15 mouse cellular contexts compared by ENCODE assay signal in the genomic region with DNA sequence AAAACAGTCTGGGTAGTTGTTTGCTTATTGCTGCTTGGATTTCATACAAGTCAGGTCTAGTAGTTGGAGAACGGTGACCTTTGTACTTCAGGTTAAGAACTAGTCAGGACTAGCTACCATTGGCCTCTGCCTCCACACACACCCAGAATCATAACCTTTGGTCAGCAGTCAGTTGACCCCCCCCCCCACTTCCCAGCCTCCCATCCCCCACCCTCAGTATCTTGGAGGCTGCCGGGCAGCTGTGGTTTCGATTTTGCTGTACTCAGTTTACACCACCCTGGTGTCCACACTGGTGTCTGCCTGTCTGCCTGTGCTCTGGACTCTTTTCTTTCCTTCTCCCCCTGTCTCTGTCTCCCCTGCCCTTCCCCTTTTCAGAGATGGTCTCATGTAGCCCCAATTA.
DNase-seq lines count a peak whose midpoint lies in the region; ATAC-seq and TF ChIP-seq lines count a peak whose summit lies in the region.
"Had no signal": no experiment of that assay in that cellular context is flagged by ENCODE, and none has a peak within 500 bp of the region (broad histone marks: within the 10 kb centered on the region; RNA-seq: fewer than 3 reads in every experiment).

No protein-coding gene starts in this region.

- no peak overlapping the region for H3K4me2 ChIP-seq in hindbrain, postnatal 0 days (ENCODE audit: low read depth, low read length)
- no peak overlapping the region for H3K4me2 ChIP-seq in kidney, embryonic 16.5 days (replicated peaks; ENCODE audit: low read depth, low read length)
- H3K4me2 ChIP-seq in liver, embryonic 12.5 days = 0 out of 2 replicates have a peak overlapping the region, but pooled peaks have one; percentile 16
- no peak overlapping the region for H3K4me2 ChIP-seq in stomach, postnatal 0 days (replicated peaks; ENCODE audit: low read depth)
- H3K4me2 ChIP-seq: midbrain, embryonic 12.5 days had no signal

- no peaks in the 10 kb centered on the region for H3K27me3 ChIP-seq in hindbrain, embryonic 10.5 days (ENCODE audit: insufficient read depth, poor library complexity, severe bottlenecking)
- no peaks in the 10 kb centered on the region for H3K27me3 ChIP-seq in hindbrain, postnatal 0 days (ENCODE audit: insufficient read depth, low read length)
- no peaks in the 10 kb centered on the region for H3K27me3 ChIP-seq in kidney, embryonic 16.5 days (ENCODE audit: insufficient read depth, low read length)
- H3K27me3 ChIP-seq in liver, embryonic 12.5 days (replicated peaks) = no peaks in the 10 kb centered on the region
- H3K27me3 ChIP-seq in stomach, postnatal 0 days (ENCODE audit: control insufficient read depth, insufficient read depth, low read length) = no peaks in the 10 kb centered on the region
- H3K27me3 ChIP-seq in embryonic facial prominence, embryonic 10.5 days (replicated peaks; ENCODE audit: low read depth, poor library complexity, severe bottlenecking) = no peaks in the 10 kb centered on the region
- H3K27me3 ChIP-seq: midbrain, embryonic 12.5 days; Patski had no signal

- whole genome bisulfite sequencing in hindbrain, embryonic 10.5 days = 75% methylated on average over 3 of the region's 3 CpGs
- WGBS in hindbrain, postnatal 0 days = 75% methylated on average over 3 of the region's 3 CpGs
- WGBS in kidney, embryonic 16.5 days = 45% methylated on average over 3 of the region's 3 CpGs
- 50% methylated on average over 3 of the region's 3 CpGs for WGBS in liver, embryonic 12.5 days (ENCODE audit: insufficient replicate concordance)
- 31% methylated on average over 3 of the region's 3 CpGs for WGBS in stomach, postnatal 0 days
- 41% methylated on average over 3 of the region's 3 CpGs for WGBS in embryonic facial prominence, embryonic 10.5 days

- peaks cover 17% of the 10 kb centered on the region for H3K4me1 ChIP-seq in hindbrain, embryonic 10.5 days (replicated peaks)
- H3K4me1 ChIP-seq in hindbrain, postnatal 0 days (ENCODE audit: insufficient read depth, low read length) = no peaks in the 10 kb centered on the region
- H3K4me1 ChIP-seq in kidney, embryonic 16.5 days (ENCODE audit: insufficient read depth, low read length) = peaks cover 7% of the 10 kb centered on the region; the same call in 1 of the 2 replicates
- H3K4me1 ChIP-seq in liver, embryonic 12.5 days = peaks cover 25% of the 10 kb centered on the region; the same call in 1 of the 2 replicates
- no peaks in the 10 kb centered on the region for H3K4me1 ChIP-seq in stomach, postnatal 0 days (replicated peaks; ENCODE audit: control insufficient read depth, insufficient read depth)
- peaks cover 23% of the 10 kb centered on the region for H3K4me1 ChIP-seq in embryonic facial prominence, embryonic 10.5 days

- no peak overlapping the region for H3K27ac ChIP-seq in hindbrain, embryonic 10.5 days
- no peak overlapping the region for H3K27ac ChIP-seq in hindbrain, postnatal 0 days
- 0 out of 2 replicates have a peak overlapping the region, but pooled peaks have one; percentile 27 for H3K27ac ChIP-seq in kidney, embryonic 16.5 days (ENCODE audit: low read length)
- H3K27ac ChIP-seq in liver, embryonic 12.5 days = 0 out of 2 replicates have a peak overlapping the region, but pooled peaks have one; percentile 21
- peak overlapping the region; percentile 58; the same call in 1 of the 2 replicates for H3K27ac ChIP-seq in stomach, postnatal 0 days (replicated peaks)
- H3K27ac ChIP-seq in embryonic facial prominence, embryonic 10.5 days (replicated peaks) = no peak overlapping the region
- H3K27ac ChIP-seq: heart, adult 2 months; midbrain, embryonic 12.5 days had no signal

- DNase-seq in hindbrain, embryonic 10.5 days (ENCODE audit: low spot score) = peak; percentile 19
- no peak for DNase-seq in hindbrain, postnatal 0 days (ENCODE audit: low spot score)
- peak; percentile 59 for DNase-seq in stomach, postnatal 0 days (ENCODE audit: low spot score)
- DNase-seq in heart, postnatal 10 days = no peak
- DNase-seq in heart, adult 9 months (ENCODE audit: low spot score in 2 of 2) = no peak
- no peak for DNase-seq in embryonic facial prominence, embryonic 10.5 days (ENCODE audit: low spot score)
- DNase-seq: cerebellum, adult 18-20 months; embryo, embryonic 11 days; heart, adult 2 months; right cerebral cortex, postnatal 14 days had no signal

- H3K9me3 ChIP-seq in hindbrain, embryonic 10.5 days = no peaks in the 10 kb centered on the region
- no peaks in the 10 kb centered on the region for H3K9me3 ChIP-seq in hindbrain, postnatal 0 days (ENCODE audit: low read length)
- no peaks in the 10 kb centered on the region for H3K9me3 ChIP-seq in kidney, embryonic 16.5 days (ENCODE audit: low read length)
- no peaks in the 10 kb centered on the region for H3K9me3 ChIP-seq in liver, embryonic 12.5 days (replicated peaks)
- no peaks in the 10 kb centered on the region for H3K9me3 ChIP-seq in stomach, postnatal 0 days (ENCODE audit: control insufficient read depth, low read length)
- H3K9me3 ChIP-seq in embryonic facial prominence, embryonic 10.5 days = no peaks in the 10 kb centered on the region
- H3K9me3 ChIP-seq: midbrain, embryonic 12.5 days had no signal

- H3K4me3 ChIP-seq in hindbrain, embryonic 10.5 days = no peak overlapping the region
- H3K4me3 ChIP-seq in hindbrain, postnatal 0 days (ENCODE audit: low read length) = no peak overlapping the region
- no peak overlapping the region for H3K4me3 ChIP-seq in kidney, embryonic 16.5 days (ENCODE audit: low read length)
- no peak overlapping the region for H3K4me3 ChIP-seq in liver, embryonic 12.5 days
- no peak overlapping the region for H3K4me3 ChIP-seq in stomach, postnatal 0 days (ENCODE audit: low read depth, low read length)
- no peak overlapping the region for H3K4me3 ChIP-seq in embryonic facial prominence, embryonic 10.5 days
- H3K4me3 ChIP-seq: erythroblast, embryonic 14.5 days; heart, adult 2 months; midbrain, embryonic 12.5 days had no signal

- ATAC-seq in hindbrain, postnatal 0 days = no peak
- ATAC-seq in kidney, embryonic 16.5 days (ENCODE audit: low FRiP score, low TSS enrichment) = peak; percentile 71
- ATAC-seq in liver, embryonic 12.5 days = peak; percentile 62
- ATAC-seq in stomach, postnatal 0 days (ENCODE audit: low FRiP score, low TSS enrichment) = peak; percentile 88
- ATAC-seq: Patski had no signal

- TF ChIP-seq EP300 in stomach, postnatal 0 days (optimal IDR thresholded peaks at IDR 0.05) = no peak

- no peak for TF ChIP-seq CTCF in hindbrain, postnatal 0 days (IDR thresholded peaks at IDR 0.05; ENCODE audit: low read depth)
- no peak for TF ChIP-seq CTCF in stomach, postnatal 0 days (IDR thresholded peaks at IDR 0.05; ENCODE audit: low read depth)

- intact Hi-C loops in heart, postnatal 10 days (cut with DNase I) = no loop called here

- no peak overlapping the region for H3K9ac ChIP-seq in hindbrain, postnatal 0 days (replicated peaks; ENCODE audit: low read length)
- H3K9ac ChIP-seq in kidney, embryonic 16.5 days (replicated peaks; ENCODE audit: low read length) = no peak overlapping the region
- no peak overlapping the region for H3K9ac ChIP-seq in liver, embryonic 12.5 days
- H3K9ac ChIP-seq in stomach, postnatal 0 days (ENCODE audit: low read length) = no peak overlapping the region
- H3K9ac ChIP-seq: midbrain, embryonic 12.5 days had no signal

- no peaks in the 10 kb centered on the region for H3K36me3 ChIP-seq in hindbrain, embryonic 10.5 days
- no peaks in the 10 kb centered on the region for H3K36me3 ChIP-seq in hindbrain, postnatal 0 days (ENCODE audit: insufficient read depth, low read length)
- no peaks in the 10 kb centered on the region for H3K36me3 ChIP-seq in kidney, embryonic 16.5 days (ENCODE audit: insufficient read depth, low read length)
- H3K36me3 ChIP-seq in liver, embryonic 12.5 days = no peaks in the 10 kb centered on the region
- H3K36me3 ChIP-seq in stomach, postnatal 0 days (ENCODE audit: control insufficient read depth, insufficient read depth, low read length) = no peaks in the 10 kb centered on the region
- H3K36me3 ChIP-seq in embryonic facial prominence, embryonic 10.5 days (replicated peaks) = no peaks in the 10 kb centered on the region
- H3K36me3 ChIP-seq: midbrain, embryonic 12.5 days had no signal

Comparison
In these comparisons a context has a peak if more than half of its experiments do, and no peak if none do; other contexts are left out.
1. DNase-seq: peak in hindbrain, embryonic 10.5 days (single experiment) and stomach, postnatal 0 days (single experiment); none in hindbrain, postnatal 0 days (single experiment), heart, postnatal 10 days (0 of 2), heart, adult 9 months (0 of 2) and embryonic facial prominence, embryonic 10.5 days (single experiment).
2. H3K27ac ChIP-seq: peak in kidney, embryonic 16.5 days (single experiment), liver, embryonic 12.5 days (single experiment) and stomach, postnatal 0 days (single experiment); none in hindbrain, embryonic 10.5 days (single experiment), hindbrain, postnatal 0 days (single experiment) and embryonic facial prominence, embryonic 10.5 days (single experiment).